Mouse (Mus musculus): ENCODE results near the gene Kcnj8. TPM values are rescaled to one million over a fixed set of nuclear protein-coding genes. Genes with fewer than 3 reads are reported as not detected.

Kcnj8 gene
- polyA plus RNA-seq, 1 experiment from 2014 or later = 35.9 TPM

DNA sequence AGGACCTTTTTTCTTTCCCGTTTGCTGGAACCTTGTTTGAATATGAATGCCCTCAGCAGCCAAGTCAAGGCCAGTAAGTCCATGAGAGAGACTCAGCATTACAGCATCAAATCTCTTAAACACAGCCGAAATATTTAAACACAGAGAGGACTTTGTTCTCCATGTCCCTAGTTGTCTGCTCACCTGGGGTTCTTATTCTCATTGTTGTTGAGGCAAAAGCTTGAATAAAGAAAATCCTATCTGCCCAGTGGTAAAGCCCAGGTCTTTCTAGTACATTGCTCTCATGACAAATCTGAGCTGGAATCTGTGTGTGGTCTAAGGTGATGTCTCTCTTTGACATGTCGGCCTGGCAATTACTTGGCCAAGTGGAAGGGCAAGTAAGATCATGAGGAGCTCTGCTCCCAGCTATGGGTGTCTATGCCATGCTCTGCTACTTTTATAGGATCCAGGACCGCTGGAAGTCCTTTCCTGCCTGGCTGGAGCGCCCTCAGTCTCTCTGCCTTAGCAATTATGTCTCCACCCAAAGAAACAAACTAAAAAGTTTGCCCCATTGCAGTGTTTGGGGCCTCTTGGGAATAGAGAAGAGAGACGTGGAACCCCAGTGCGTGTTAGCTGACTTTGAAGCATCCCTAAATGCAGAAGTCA lies 2.6 kb downstream of the Kcnj8 start:
- no peak overlapping the region for H3K27ac ChIP-seq

DNA sequence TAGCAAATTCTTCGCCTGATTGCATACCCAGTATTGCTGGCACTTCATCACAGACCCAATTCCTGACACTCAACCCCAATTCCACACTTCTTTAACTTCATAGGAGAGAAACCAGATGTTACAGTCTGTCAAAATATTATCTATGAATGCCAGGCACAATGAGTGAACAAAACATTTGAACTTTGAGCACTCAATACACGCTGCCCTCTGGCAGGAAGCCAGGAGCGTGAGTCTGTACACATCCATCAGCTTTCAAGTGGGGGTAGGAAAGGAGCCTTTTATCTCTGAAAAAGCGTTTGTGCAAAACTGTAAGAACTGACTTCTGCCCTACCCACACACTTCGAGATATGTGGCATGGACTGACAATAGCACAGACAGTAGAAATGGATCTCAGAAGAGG lies 4.0 kb downstream of the Kcnj8 start:
- Histone ChIP-seq H3K4me3 (replicated peaks; ENCODE audit: low read depth, low read length) (no peak overlapping the region), H3K27ac (no peak overlapping the region), H3K9me3 (replicated peaks; ENCODE audit: low read length) (no peaks in the 10 kb centered on the region), H3K4me2 (ENCODE audit: low read length) (peak overlapping the region; percentile 31; the same call in 1 of the 2 replicates), H3K4me1 (replicated peaks; ENCODE audit: insufficient read depth, low read length) (no peaks in the 10 kb centered on the region), H3K27me3 (ENCODE audit: insufficient read depth, low read length) (0 out of 2 replicates have a peak, but pooled peaks cover 4% of the 10 kb centered on the region), H3K36me3 (ENCODE audit: insufficient read depth, low read length) (no peaks in the 10 kb centered on the region), H3K9ac (ENCODE audit: low read depth, low read length) (no peak overlapping the region)
- ATAC-seq (replicated peaks; ENCODE audit: low FRiP score, low read depth) (no peak), DNase-seq (ENCODE audit: low spot score) (no peak)
- WGBS = 35% methylated on average over 5 of the region's 5 CpGs
- no peak for TF ChIP-seq CTCF (IDR thresholded peaks at IDR 0.05; ENCODE audit: low read depth)

More for the DNA sequence above, 2.6 kb downstream of the Kcnj8 start:
- no peaks in the 10 kb centered on the region for H3K4me1 ChIP-seq (replicated peaks; ENCODE audit: insufficient read depth, low read length)
- H3K27me3 ChIP-seq (ENCODE audit: insufficient read depth, low read length) = 0 out of 2 replicates have a peak, but pooled peaks cover 4% of the 10 kb centered on the region
- DNase-seq (ENCODE audit: low spot score) = no peak
- no peaks in the 10 kb centered on the region for H3K36me3 ChIP-seq (ENCODE audit: insufficient read depth, low read length)
- peak overlapping the region; percentile 34 for H3K4me2 ChIP-seq (ENCODE audit: low read length)
- ATAC-seq (replicated peaks; ENCODE audit: low FRiP score, low read depth) = no peak
- H3K4me3 ChIP-seq (replicated peaks; ENCODE audit: low read depth, low read length) = no peak overlapping the region
- TF ChIP-seq CTCF (IDR thresholded peaks at IDR 0.05; ENCODE audit: low read depth) = no peak
- H3K9ac ChIP-seq (ENCODE audit: low read depth, low read length) = peak overlapping the region; percentile 13; the same call in 1 of the 2 replicates
- no peaks in the 10 kb centered on the region for H3K9me3 ChIP-seq (replicated peaks; ENCODE audit: low read length)
- 59% methylated on average over 7 of the region's 7 CpGs for WGBS

DNA sequence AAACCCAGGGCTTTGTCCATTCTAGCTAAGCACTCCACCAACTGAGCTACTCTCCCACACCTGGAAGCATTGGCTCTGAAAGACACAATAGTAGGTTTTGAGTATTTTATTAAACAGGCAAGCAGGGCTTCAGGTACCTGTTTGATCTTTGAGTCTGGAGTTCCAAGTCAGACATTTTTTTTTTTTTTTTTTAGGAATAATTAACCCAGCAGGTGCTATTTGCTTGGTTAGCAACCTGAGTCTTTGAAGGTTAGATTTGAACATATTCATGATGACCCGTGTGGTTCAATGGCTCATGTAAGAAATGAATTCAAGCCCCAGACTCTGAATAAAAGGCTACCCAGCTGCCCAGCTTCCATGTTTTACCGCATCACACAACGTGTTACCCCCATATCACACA lies 6.7 kb downstream of the Kcnj8 start:
- TF ChIP-seq CTCF (IDR thresholded peaks at IDR 0.05; ENCODE audit: low read depth) = no peak
- DNase-seq (ENCODE audit: low spot score) (no peak), ATAC-seq (replicated peaks; ENCODE audit: low FRiP score, low read depth) (no peak)
- Histone ChIP-seq H3K9me3 (replicated peaks; ENCODE audit: low read length) (no peaks in the 10 kb centered on the region), H3K4me2 (ENCODE audit: low read length) (no peak overlapping the region), H3K27ac (no peak overlapping the region), H3K4me3 (replicated peaks; ENCODE audit: low read depth, low read length) (no peak overlapping the region), H3K9ac (ENCODE audit: low read depth, low read length) (no peak overlapping the region), H3K4me1 (replicated peaks; ENCODE audit: insufficient read depth, low read length) (no peaks in the 10 kb centered on the region), H3K36me3 (ENCODE audit: insufficient read depth, low read length) (no peaks in the 10 kb centered on the region), H3K27me3 (ENCODE audit: insufficient read depth, low read length) (0 out of 2 replicates have a peak, but pooled peaks cover 4% of the 10 kb centered on the region)
- 89% methylated on average over 3 of the region's 3 CpGs for WGBS

DNA sequence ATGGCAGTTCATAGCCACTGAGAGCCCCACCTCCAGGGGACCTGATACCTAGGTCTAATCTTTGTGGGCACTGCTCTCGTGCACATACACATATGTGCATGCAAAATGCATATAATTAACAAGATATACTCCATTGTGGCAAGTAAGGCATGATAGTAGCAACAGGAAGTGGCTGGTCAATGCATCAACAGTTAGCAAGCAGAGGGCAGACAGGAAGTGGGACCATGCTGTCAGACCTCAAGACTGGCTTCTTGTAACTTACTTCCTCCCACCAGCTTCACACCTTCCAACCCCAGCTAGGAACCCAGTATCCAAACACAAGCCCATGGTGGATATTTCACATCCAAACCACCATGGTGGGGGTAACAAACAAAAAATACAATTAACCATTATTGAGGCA lies 10.3 kb downstream of the Kcnj8 start:
- 73% methylated on average over 1 of the region's 1 CpGs for WGBS
- no peak for TF ChIP-seq CTCF (IDR thresholded peaks at IDR 0.05; ENCODE audit: low read depth)
- ATAC-seq (replicated peaks; ENCODE audit: low FRiP score, low read depth) = no peak

DNA sequence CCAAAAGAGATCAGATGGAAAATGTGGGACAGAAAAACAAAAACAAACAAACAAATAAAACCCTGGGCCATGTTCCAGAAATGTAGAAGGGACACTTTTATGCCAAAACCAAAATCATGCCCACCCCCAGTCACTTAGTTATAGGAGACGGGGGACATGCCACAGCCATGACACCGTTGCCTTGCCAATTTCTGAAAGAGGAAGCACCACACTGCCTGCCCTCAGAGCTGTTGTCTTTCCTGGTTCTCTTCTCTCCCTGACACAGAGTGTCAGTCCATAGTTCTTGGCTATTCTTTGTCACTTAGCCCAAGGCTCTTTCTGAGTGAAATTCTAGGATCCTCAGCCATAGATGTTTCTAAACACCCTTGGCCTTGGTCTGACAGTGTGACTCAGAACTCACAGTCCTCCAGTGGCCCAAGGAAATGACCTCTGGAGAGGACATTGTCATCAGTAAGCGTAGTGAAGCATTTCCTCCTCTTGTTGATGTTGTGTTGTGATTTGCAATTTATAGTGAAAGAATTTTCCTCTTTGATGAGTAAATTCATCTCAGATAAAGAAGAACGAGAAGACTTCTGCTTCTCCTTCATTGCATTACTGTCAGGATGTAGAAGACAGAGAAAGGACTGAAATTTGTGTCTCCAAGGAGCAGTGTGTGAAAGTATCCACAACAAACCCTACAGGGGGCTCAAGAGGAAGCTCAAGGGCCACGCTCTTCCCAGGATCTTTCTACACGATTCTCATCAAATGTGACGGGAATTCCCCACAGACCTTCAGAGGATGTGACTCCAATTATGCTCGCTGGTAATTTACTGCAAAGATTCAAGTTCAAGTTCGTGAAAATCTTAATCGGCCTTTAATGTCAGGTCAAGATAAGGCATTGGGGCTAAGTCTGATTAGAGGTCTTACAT lies 12.4 kb downstream of the Kcnj8 start:
- Histone ChIP-seq H3K9me3 (replicated peaks; ENCODE audit: low read length) (no peaks in the 10 kb centered on the region), H3K4me2 (ENCODE audit: low read length) (no peak overlapping the region), H3K36me3 (ENCODE audit: insufficient read depth, low read length) (no peaks in the 10 kb centered on the region), H3K4me1 (replicated peaks; ENCODE audit: insufficient read depth, low read length) (no peaks in the 10 kb centered on the region), H3K9ac (ENCODE audit: low read depth, low read length) (no peak overlapping the region), H3K27me3 (ENCODE audit: insufficient read depth, low read length) (no peaks in the 10 kb centered on the region), H3K4me3 (replicated peaks; ENCODE audit: low read depth, low read length) (no peak overlapping the region), H3K27ac (peak overlapping the region; percentile 37; the same call in 1 of the 2 replicates)
- ATAC-seq (replicated peaks; ENCODE audit: low FRiP score, low read depth) (no peak), DNase-seq (ENCODE audit: low spot score) (peak; percentile 51)
- TF ChIP-seq CTCF (IDR thresholded peaks at IDR 0.05; ENCODE audit: low read depth) = no peak
- WGBS = 62% methylated on average over 10 of the region's 10 CpGs

More for the DNA sequence above, 10.3 kb downstream of the Kcnj8 start:
- H3K36me3 ChIP-seq (ENCODE audit: insufficient read depth, low read length) = no peaks in the 10 kb centered on the region
- no peaks in the 10 kb centered on the region for H3K4me1 ChIP-seq (replicated peaks; ENCODE audit: insufficient read depth, low read length)
- no peak overlapping the region for H3K9ac ChIP-seq (ENCODE audit: low read depth, low read length)
- DNase-seq (ENCODE audit: low spot score) = no peak
- no peak overlapping the region for H3K4me3 ChIP-seq (replicated peaks; ENCODE audit: low read depth, low read length)
- no peak overlapping the region for H3K27ac ChIP-seq
- no peak overlapping the region for H3K4me2 ChIP-seq (ENCODE audit: low read length)
- no peaks in the 10 kb centered on the region for H3K27me3 ChIP-seq (ENCODE audit: insufficient read depth, low read length)
- H3K9me3 ChIP-seq (replicated peaks; ENCODE audit: low read length) = no peaks in the 10 kb centered on the region

DNA sequence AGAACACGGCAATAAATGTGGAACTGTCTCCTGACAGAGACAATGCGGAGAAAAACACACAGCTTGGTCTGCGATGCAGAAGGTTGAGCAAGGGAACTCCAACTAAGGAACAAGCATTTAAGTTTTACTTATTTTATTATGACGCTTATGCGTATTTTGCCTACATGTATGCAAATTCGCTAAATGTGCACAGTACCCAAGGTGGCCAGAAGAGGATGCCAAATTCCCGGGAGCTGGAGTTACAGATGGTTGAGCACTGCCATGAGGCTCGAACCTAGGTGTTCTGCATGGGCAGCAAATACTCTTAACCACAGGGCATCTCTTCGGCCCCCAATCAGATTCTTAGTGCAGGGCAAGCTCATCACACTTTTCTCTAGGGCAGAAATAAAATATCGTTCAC lies 13.3 kb downstream of the Kcnj8 start:
- H3K4me3 ChIP-seq (replicated peaks; ENCODE audit: low read depth, low read length) = no peak overlapping the region
- ATAC-seq (replicated peaks; ENCODE audit: low FRiP score, low read depth) = no peak
- H3K4me1 ChIP-seq (replicated peaks; ENCODE audit: insufficient read depth, low read length) = no peaks in the 10 kb centered on the region
- no peak for DNase-seq (ENCODE audit: low spot score)
- no peaks in the 10 kb centered on the region for H3K27me3 ChIP-seq (ENCODE audit: insufficient read depth, low read length)
- 79% methylated on average over 10 of the region's 10 CpGs for WGBS
- H3K9me3 ChIP-seq (replicated peaks; ENCODE audit: low read length) = no peaks in the 10 kb centered on the region
- H3K36me3 ChIP-seq (ENCODE audit: insufficient read depth, low read length) = no peaks in the 10 kb centered on the region
- peak; percentile 69 for TF ChIP-seq CTCF (IDR thresholded peaks at IDR 0.05; ENCODE audit: low read depth)
- no peak overlapping the region for H3K27ac ChIP-seq
- no peak overlapping the region for H3K4me2 ChIP-seq (ENCODE audit: low read length)
- no peak overlapping the region for H3K9ac ChIP-seq (ENCODE audit: low read depth, low read length)
